Mouse (Mus musculus): Measurements from ENCODE around the gene Ctdspl.
A peak's percentile ranks its signal among the peaks of the same experiment; 100 is the strongest.

Ctdspl gene

GRCm38 (mm10) chr9:118948486-118948885 lies 22.2 kb downstream of the Ctdspl start:
- no peak for ATAC-seq (ENCODE audit: low TSS enrichment)

- ATAC-seq (ENCODE audit: low TSS enrichment), result peak; percentile 67
Observed at GRCm38 (mm10) chr9:118949124-118949523, 22.9 kb downstream of the Ctdspl start.

GRCm38 (mm10) chr9:118949654-118950053 lies 23.4 kb downstream of the Ctdspl start:
- no peak for ATAC-seq (ENCODE audit: low TSS enrichment)

- no peak for ATAC-seq (ENCODE audit: low TSS enrichment)
Observed at GRCm38 (mm10) chr9:118950061-118950460, 23.8 kb downstream of the Ctdspl start.

- ATAC-seq (ENCODE audit: low TSS enrichment), result no peak
Observed at GRCm38 (mm10) chr9:118950751-118951150, 24.5 kb downstream of the Ctdspl start.

- no peak for ATAC-seq (ENCODE audit: low TSS enrichment)
Observed at GRCm38 (mm10) chr9:118951381-118951780, 25.1 kb downstream of the Ctdspl start.

- no peak for ATAC-seq (ENCODE audit: low TSS enrichment)
Observed at GRCm38 (mm10) chr9:118952180-118952579, 25.9 kb downstream of the Ctdspl start.

GRCm38 (mm10) chr9:118953465-118954194 lies 27.4 kb downstream of the Ctdspl start:
- peak; percentile 66 for ATAC-seq (ENCODE audit: low TSS enrichment)

- no peak for ATAC-seq (ENCODE audit: low TSS enrichment)
Observed at GRCm38 (mm10) chr9:118958802-118959201, 32.5 kb downstream of the Ctdspl start.

GRCm38 (mm10) chr9:118960415-118961091 lies 34.3 kb downstream of the Ctdspl start:
- no peak for ATAC-seq (ENCODE audit: low TSS enrichment)

- ATAC-seq (ENCODE audit: low TSS enrichment), result no peak
Observed at GRCm38 (mm10) chr9:118963149-118963548, 36.9 kb downstream of the Ctdspl start.

- ATAC-seq (ENCODE audit: low TSS enrichment), result peak; percentile 74
Observed at GRCm38 (mm10) chr9:118964263-118965034, 38.2 kb downstream of the Ctdspl start.

GRCm38 (mm10) chr9:118969810-118970209 lies 43.6 kb downstream of the Ctdspl start:
- ATAC-seq (ENCODE audit: low TSS enrichment), result peak; percentile 5; the same call in 1 of the 2 replicates

GRCm38 (mm10) chr9:118973028-118973427 lies 46.8 kb downstream of the Ctdspl start:
- ATAC-seq (ENCODE audit: low TSS enrichment), result no peak

- no peak for ATAC-seq (ENCODE audit: low TSS enrichment)
Observed at GRCm38 (mm10) chr9:118973566-118973965, 47.3 kb downstream of the Ctdspl start.

GRCm38 (mm10) chr9:118974148-118974547 lies 47.9 kb downstream of the Ctdspl start:
- ATAC-seq (ENCODE audit: low TSS enrichment), result peak; percentile 42; the same call in 1 of the 2 replicates

GRCm38 (mm10) chr9:118975211-118975671 lies 49.0 kb downstream of the Ctdspl start:
- ATAC-seq (ENCODE audit: low TSS enrichment), result no peak

- ATAC-seq (ENCODE audit: low TSS enrichment), result no peak
Observed at GRCm38 (mm10) chr9:118975758-118976157, 49.5 kb downstream of the Ctdspl start.

- ATAC-seq (ENCODE audit: low TSS enrichment), result no peak
Observed at GRCm38 (mm10) chr9:118976561-118976960, 50.3 kb downstream of the Ctdspl start.

GRCm38 (mm10) chr9:118977425-118977824 lies 51.2 kb downstream of the Ctdspl start:
- peak; percentile 39; the same call in 1 of the 2 replicates for ATAC-seq (ENCODE audit: low TSS enrichment)

- peak; percentile 50 for ATAC-seq (ENCODE audit: low TSS enrichment)
Observed at GRCm38 (mm10) chr9:118980411-118980823, 54.2 kb downstream of the Ctdspl start.

Data from frontal cortex, adult (tissue).